Mouse (Mus musculus): ENCODE results near the gene Ankrd11. TPM values are rescaled to one million over a fixed set of nuclear protein-coding genes. Genes with fewer than 3 reads are reported as not detected.

Gene Ankrd11
- total and polyA plus RNA-seq, 2 experiments from 2014 or later: 24.3 to 65.8 TPM

DNA sequence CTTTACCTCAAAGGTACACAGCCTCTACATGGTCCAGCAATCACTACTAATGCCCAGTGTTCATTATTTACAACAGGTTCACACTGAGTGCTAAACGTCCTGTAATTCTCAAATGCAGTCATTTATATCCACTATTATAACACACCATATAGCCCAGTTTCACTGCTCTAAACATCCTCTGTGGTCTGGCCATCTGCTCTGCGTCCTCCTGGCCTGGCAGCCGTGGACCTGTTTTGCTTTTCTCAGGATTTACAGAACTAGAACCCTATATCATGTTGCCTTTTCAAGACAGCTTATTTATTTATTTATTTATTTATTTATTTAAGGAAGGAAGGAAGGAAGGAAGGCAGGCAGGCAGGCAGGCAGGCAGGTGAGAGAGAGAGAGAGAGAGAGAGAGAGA is 114.2 kb downstream of the Ankrd11 start:
- no peaks in the 10 kb centered on the region for H3K36me3 ChIP-seq (replicated peaks; ENCODE audit: control insufficient read depth, insufficient read depth, low read length)
- H3K27me3 ChIP-seq (ENCODE audit: control insufficient read depth, insufficient read depth, low read length): no peaks in the 10 kb centered on the region
- no peaks in the 10 kb centered on the region for H3K9me3 ChIP-seq (replicated peaks; ENCODE audit: control insufficient read depth, low read length)
- H3K27ac ChIP-seq (ENCODE audit: low read depth): no peak overlapping the region
- no peak overlapping the region for H3K4me3 ChIP-seq (ENCODE audit: low read depth, low read length)
- DNase-seq (ENCODE audit: low spot score) (no peak), ATAC-seq (ENCODE audit: insufficient read depth, low read depth) (no peak)
- 91% methylated on average over 3 of the region's 3 CpGs for whole genome bisulfite sequencing
- peaks cover 57% of the 10 kb centered on the region for H3K4me1 ChIP-seq (ENCODE audit: control insufficient read depth, insufficient read depth)
- no peak overlapping the region for H3K9ac ChIP-seq (replicated peaks; ENCODE audit: low read depth, low read length)
- no peak overlapping the region for H3K4me2 ChIP-seq (ENCODE audit: low read depth, low read length)
- TF ChIP-seq EP300 (IDR thresholded peaks at IDR 0.05; ENCODE audit: low read depth) (no peak), CTCF (IDR thresholded peaks at IDR 0.05; ENCODE audit: low read depth) (no peak)

DNA sequence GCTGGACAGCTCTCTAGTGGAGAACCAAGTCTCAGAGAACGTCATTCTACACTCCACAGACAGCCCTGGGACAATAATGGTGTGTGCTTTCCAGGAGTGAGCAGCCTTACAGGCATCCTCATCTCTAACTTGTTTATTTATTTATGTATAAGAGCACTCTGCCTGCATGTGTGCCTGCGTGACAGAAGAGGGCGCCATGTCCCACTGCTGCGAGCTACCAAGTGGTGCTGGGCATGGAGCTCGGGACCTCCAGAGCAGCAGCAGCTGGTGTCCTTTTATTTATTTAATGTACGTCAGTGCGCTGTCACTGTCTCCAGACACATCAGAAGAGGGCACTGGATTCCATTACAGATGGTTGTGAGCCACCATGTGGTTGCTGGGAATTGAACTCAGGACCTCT is 115.3 kb downstream of the Ankrd11 start:
- no peaks in the 10 kb centered on the region for H3K9me3 ChIP-seq (replicated peaks; ENCODE audit: control insufficient read depth, low read length)
- ATAC-seq (ENCODE audit: insufficient read depth, low read depth): no peak
- H3K36me3 ChIP-seq (replicated peaks; ENCODE audit: control insufficient read depth, insufficient read depth, low read length): no peaks in the 10 kb centered on the region
- no peak for DNase-seq (ENCODE audit: low spot score)
- no peak overlapping the region for H3K4me3 ChIP-seq (ENCODE audit: low read depth, low read length)
- H3K4me2 ChIP-seq (ENCODE audit: low read depth, low read length): no peak overlapping the region
- TF ChIP-seq CTCF (IDR thresholded peaks at IDR 0.05; ENCODE audit: low read depth) (no peak), EP300 (IDR thresholded peaks at IDR 0.05; ENCODE audit: low read depth) (no peak)
- H3K4me1 ChIP-seq (ENCODE audit: control insufficient read depth, insufficient read depth): peaks cover 50% of the 10 kb centered on the region
- H3K27ac ChIP-seq (ENCODE audit: low read depth): no peak overlapping the region
- WGBS: 85% methylated on average over 7 of the region's 7 CpGs
- H3K27me3 ChIP-seq (ENCODE audit: control insufficient read depth, insufficient read depth, low read length): no peaks in the 10 kb centered on the region
- no peak overlapping the region for H3K9ac ChIP-seq (replicated peaks; ENCODE audit: low read depth, low read length)

DNA sequence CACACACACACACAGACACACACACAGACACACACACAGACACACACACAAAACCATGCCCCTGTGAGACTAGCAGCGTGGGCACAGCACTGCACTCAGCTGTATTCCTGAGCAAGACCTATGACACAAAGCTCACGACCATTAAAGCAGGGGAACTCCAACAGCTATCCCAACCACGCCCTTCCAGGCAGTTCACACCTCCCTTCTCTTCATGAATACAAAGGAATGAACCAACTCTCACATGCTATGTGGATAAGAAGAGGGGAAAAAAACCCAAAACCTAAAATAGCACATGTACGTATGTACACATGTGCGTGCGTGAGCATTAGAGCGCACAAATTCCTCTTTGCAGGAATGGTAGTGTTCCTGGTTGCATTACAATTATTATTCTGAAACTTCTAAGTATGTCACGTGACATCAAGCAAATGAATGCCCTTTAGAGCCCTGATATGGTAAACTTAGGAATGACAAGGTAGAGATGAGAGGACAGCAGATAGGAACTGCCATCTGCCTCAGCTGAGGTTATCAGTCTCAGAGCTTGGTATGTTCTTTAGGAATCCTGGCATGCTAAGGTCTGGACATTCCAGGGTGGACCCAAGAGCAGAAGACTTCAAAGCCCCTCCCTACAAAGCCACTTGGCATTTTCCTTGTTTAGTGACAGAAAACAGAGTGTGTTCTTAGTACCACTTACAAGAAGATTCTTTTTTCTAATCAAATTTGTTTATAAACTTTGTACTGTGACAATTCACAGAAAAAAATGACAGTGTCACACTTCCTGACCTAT is 115.9 kb downstream of the Ankrd11 start:
- 68% methylated on average over 8 of the region's 8 CpGs for whole genome bisulfite sequencing
- Histone ChIP-seq H3K27me3 (ENCODE audit: control insufficient read depth, insufficient read depth, low read length) (no peaks in the 10 kb centered on the region), H3K4me2 (ENCODE audit: low read depth, low read length) (no peak overlapping the region), H3K27ac (ENCODE audit: low read depth) (no peak overlapping the region), H3K9ac (replicated peaks; ENCODE audit: low read depth, low read length) (no peak overlapping the region), H3K9me3 (replicated peaks; ENCODE audit: control insufficient read depth, low read length) (no peaks in the 10 kb centered on the region), H3K36me3 (replicated peaks; ENCODE audit: control insufficient read depth, insufficient read depth, low read length) (no peaks in the 10 kb centered on the region), H3K4me1 (ENCODE audit: control insufficient read depth, insufficient read depth) (peaks cover 47% of the 10 kb centered on the region), H3K4me3 (ENCODE audit: low read depth, low read length) (no peak overlapping the region)
- no peak for TF ChIP-seq EP300 (IDR thresholded peaks at IDR 0.05; ENCODE audit: low read depth)
- TF ChIP-seq CTCF (IDR thresholded peaks at IDR 0.05; ENCODE audit: low read depth): no peak
- ATAC-seq (ENCODE audit: insufficient read depth, low read depth) (no peak), DNase-seq (ENCODE audit: low spot score) (no peak)

DNA sequence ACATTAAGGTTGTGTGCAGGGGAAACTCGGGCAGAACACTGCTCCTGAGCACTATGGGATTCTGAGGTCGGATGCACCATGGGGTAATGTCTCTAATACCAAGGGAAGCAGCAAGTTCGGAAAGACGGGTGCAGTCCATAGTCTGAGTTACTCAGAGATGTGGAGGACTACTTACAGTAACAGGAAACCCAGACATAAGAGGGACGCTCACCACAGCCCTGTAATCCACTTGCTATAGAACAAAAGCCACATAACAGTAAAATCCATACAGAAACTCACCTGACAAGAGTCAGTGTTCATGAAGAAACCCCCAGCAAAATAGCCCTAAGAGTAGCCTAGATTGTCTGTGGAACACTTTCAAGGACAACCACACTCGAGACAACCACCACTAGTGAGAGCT is 118.0 kb downstream of the Ankrd11 start:
- TF ChIP-seq CTCF (IDR thresholded peaks at IDR 0.05; ENCODE audit: low read depth): no peak
- TF ChIP-seq EP300 (IDR thresholded peaks at IDR 0.05; ENCODE audit: low read depth): no peak
- no peak for DNase-seq (ENCODE audit: low spot score)
- ATAC-seq (ENCODE audit: insufficient read depth, low read depth): no peak
- H3K27ac ChIP-seq (ENCODE audit: low read depth): peak overlapping the region; percentile 71
- no peaks in the 10 kb centered on the region for H3K36me3 ChIP-seq (replicated peaks; ENCODE audit: control insufficient read depth, insufficient read depth, low read length)
- H3K4me2 ChIP-seq (ENCODE audit: low read depth, low read length): peak overlapping the region; percentile 23; the same call in 1 of the 2 replicates
- H3K9ac ChIP-seq (replicated peaks; ENCODE audit: low read depth, low read length): no peak overlapping the region; the same call in 1 of the 2 replicates
- H3K4me1 ChIP-seq (ENCODE audit: control insufficient read depth, insufficient read depth): peaks cover 52% of the 10 kb centered on the region
- H3K9me3 ChIP-seq (replicated peaks; ENCODE audit: control insufficient read depth, low read length): no peaks in the 10 kb centered on the region
- WGBS: 30% methylated on average over 6 of the region's 6 CpGs
- H3K27me3 ChIP-seq (ENCODE audit: control insufficient read depth, insufficient read depth, low read length): no peaks in the 10 kb centered on the region
- H3K4me3 ChIP-seq (ENCODE audit: low read depth, low read length): no peak overlapping the region

DNA sequence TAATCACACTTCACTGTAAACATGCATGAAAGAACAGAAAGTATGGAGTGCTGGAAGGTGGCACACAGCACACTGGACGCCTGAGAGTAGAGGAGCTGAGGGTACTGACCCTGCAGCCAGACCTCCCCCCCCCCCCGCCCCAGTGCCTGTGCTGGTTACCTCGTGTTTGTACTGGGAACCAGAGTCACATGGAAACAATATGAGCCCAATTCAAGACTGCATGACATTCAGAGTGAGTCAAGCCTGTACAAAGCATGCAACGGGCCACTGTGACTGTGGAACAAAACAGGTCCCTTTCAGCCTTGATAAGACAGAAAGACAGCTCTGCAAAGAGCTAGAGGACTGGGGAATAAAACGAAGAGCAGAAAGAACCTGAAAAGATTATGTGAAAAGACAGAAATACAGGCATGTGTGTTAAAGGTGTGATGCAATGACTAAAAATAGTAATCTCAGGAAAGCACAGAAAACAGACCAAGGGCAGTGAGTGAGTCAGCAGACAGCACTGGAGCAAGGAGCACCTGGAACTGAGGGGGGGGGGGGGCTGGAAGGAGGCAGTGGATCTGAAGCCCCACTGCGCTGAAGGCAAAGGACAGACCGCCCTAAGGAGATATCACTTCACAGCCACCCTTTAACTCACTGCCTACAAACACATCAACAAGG is 118.5 kb downstream of the Ankrd11 start:
- no peak overlapping the region for H3K4me3 ChIP-seq (ENCODE audit: low read depth, low read length)
- TF ChIP-seq CTCF (IDR thresholded peaks at IDR 0.05; ENCODE audit: low read depth) (no peak), EP300 (IDR thresholded peaks at IDR 0.05; ENCODE audit: low read depth) (no peak)
- H3K4me1 ChIP-seq (ENCODE audit: control insufficient read depth, insufficient read depth): peaks cover 57% of the 10 kb centered on the region
- peak; percentile 56 for DNase-seq (ENCODE audit: low spot score)
- ATAC-seq (ENCODE audit: insufficient read depth, low read depth): peak; percentile 67
- 24% methylated on average over 7 of the region's 7 CpGs for WGBS
- H3K9ac ChIP-seq (replicated peaks; ENCODE audit: low read depth, low read length): no peak overlapping the region; the same call in 1 of the 2 replicates
- no peaks in the 10 kb centered on the region for H3K36me3 ChIP-seq (replicated peaks; ENCODE audit: control insufficient read depth, insufficient read depth, low read length)
- H3K27me3 ChIP-seq (ENCODE audit: control insufficient read depth, insufficient read depth, low read length): no peaks in the 10 kb centered on the region
- H3K27ac ChIP-seq (ENCODE audit: low read depth): peak overlapping the region; percentile 71
- H3K4me2 ChIP-seq (ENCODE audit: low read depth, low read length): peak overlapping the region; percentile 23; the same call in 1 of the 2 replicates
- H3K9me3 ChIP-seq (replicated peaks; ENCODE audit: control insufficient read depth, low read length): no peaks in the 10 kb centered on the region

Data from heart, postnatal 0 days (tissue).